Mouse (Mus musculus) liver, postnatal 0 days (tissue): ENCODE results near the gene Pitpnm1.

Experiments used
- CTCF ChIP-seq: sonication (generic); IDR thresholded peaks from 2 replicates; pipeline ENCODE4 v1.5.1; 2016; ENCODE audit warnings: antibody characterized with exemption, low read depth
- EP300 ChIP-seq: IDR thresholded peaks from 2 replicates; pipeline ENCODE4 v1.6.1; 2016; ENCODE audit warnings: antibody characterized with exemption, low read depth, mild to moderate bottlenecking

DNA sequence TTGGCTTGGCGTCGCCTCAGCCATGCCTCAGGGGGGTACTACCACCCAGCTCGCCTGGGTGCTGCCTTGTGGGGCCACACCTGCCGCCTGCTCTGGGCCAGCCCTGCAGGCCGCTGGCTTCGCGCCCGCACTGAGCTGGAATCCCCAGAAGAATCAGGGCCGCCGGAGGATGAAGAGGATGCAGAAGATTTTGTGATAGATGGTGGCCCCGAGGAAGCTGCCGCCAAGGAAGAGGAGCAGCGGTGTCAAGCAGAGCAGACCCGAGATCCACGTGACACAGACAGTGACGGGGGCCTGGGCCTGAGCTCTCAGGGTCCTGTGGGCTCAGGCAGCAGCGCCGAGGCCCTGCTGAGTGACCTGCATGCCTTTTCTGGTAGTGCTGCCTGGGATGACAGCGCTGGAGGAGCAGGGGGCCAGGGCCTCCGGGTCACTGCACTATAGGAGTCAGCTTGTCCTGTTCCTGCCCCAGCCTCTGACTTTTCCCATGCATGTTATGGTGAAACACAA lies 56.3 kb downstream of the Pitpnm1 start:
- TF ChIP-seq CTCF (no peak), EP300 (no peak)
